Mouse (Mus musculus) bone marrow, adult 2 months (tissue): ENCODE results near the gene Clptm1l.

ENCODE experiments used
- CTCF ChIP-seq: fragments of 200-500 bp; IDR thresholded peaks from 2 replicates; pipeline ENCODE4 v1.5.1; 2011; ENCODE audit warnings: low read length, control low read depth; ENCODE audit not compliant: control insufficient read depth, insufficient read depth
- POLR2A ChIP-seq: fragments of 200-500 bp; IDR thresholded peaks from 2 replicates; pipeline ENCODE4 v1.6.1; 2011; ENCODE audit warnings: low read depth, mild to moderate bottlenecking, control low read depth, low read length, borderline replicate concordance; ENCODE audit not compliant: control insufficient read depth

- TF ChIP-seq POLR2A, result no peak
- TF ChIP-seq CTCF, result no peak
These were observed 49.5 kb downstream of the Clptm1l start for GRCm38 (mm10) chr13:73653266-73653665.
